Mouse (Mus musculus) frontal cortex, adult (tissue): Measurements from ENCODE around the gene Dot1l.

Experiments
- ATAC-seq: cut with Nextera tagmentation; 2 replicates; pipeline ENCODE4 v1.9.2; 2017; ENCODE audit warnings: mild to moderate bottlenecking, moderate library complexity, mixed read lengths; ENCODE audit not compliant: low TSS enrichment

The Dot1l gene

GRCm38 (mm10) chr10:80754594-80755290 is at the start of gene Dot1l:
Dot1l (plus strand) TSS chr10:80755206.
- peak; percentile 70 for ATAC-seq

DNA sequence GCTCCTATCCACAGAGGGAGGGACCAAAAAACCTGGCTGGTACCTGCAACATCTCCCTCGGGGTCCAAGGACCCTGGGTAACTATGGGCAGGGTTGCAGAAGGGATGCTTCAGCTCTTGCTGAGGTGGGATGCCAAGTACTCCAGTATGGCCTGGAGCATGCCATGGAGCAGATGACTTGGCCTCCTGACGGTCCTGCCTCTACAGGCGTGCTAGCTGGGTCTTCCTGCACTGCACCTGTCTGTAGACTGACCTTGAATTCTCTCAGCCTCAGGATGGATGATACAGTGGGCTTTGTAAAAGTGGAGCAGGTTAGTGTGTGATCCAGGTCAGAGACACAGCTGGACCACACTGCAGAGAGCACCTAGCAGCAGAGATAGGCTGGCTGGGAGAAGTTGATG is 49.5 kb upstream of the Dot1l start:
- ATAC-seq: no peak

DNA sequence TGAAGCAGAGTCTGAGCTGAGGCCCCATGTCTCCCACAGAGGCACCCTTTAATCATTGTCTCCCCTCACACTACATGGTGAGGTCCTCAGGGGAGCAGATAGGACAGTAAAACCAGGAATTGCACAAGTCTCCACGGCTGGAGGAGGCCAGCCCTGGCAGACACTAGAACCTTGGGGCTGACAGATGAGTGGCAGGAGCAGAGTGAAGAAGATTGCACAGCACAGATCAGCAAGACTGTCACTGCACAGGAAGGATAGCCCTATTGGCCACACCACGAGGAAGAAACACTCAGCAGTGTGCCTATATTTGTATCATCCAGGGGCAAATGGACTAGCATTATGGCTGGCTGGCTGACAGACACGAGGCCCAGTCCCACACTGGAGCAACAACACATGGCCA is 44.2 kb upstream of the Dot1l start:
- no peak for ATAC-seq

GRCm38 (mm10) chr10:80717281-80717680 is 37.7 kb upstream of the Dot1l start:
- no peak for ATAC-seq

GRCm38 (mm10) chr10:80727369-80728127 is 27.5 kb upstream of the Dot1l start:
- ATAC-seq: no peak

- ATAC-seq: no peak
Measured at GRCm38 (mm10) chr10:80732611-80733101, 22.4 kb upstream of the Dot1l start.

DNA sequence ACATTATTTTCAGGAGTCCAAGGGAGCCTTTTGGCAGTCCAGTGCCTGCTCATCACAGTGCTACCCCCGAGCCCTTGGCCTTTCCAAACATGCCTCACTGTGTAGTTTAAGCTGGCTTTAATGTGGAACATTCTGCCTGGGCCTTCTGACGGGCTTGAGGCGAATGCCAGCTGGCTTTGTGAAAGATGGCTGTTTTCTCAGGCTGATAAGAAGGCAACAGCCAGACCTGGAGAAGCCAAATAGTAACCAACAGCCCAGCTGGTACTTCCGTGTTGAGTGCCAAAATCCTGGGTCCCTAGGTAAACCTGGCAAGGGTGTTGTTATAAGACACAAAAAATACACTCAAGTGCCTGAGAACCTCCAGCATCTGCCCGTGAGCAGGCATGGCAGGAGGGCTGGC is 18.3 kb upstream of the Dot1l start:
- 0 out of 2 replicates have a peak, but pooled peaks have one; percentile 2 for ATAC-seq

DNA sequence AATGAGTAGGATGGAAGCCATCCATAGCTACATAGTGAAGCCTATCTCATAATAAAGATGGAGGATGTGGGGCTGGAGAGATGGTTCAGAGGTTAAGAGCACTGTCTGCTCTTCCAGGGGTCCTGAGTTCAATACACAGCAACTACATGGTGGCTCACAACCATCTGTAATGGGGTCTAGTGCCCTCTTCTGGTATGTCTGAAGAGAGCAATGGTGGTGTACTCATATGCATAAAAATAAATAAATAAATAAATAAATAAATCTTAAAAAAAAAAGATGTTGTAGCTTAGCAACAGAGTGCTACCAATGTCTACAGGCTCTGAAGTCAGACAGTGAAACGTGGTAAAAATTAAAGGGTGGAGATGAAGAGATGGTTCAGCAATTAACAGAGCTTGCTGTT is 16.3 kb upstream of the Dot1l start:
- no peak for ATAC-seq

DNA sequence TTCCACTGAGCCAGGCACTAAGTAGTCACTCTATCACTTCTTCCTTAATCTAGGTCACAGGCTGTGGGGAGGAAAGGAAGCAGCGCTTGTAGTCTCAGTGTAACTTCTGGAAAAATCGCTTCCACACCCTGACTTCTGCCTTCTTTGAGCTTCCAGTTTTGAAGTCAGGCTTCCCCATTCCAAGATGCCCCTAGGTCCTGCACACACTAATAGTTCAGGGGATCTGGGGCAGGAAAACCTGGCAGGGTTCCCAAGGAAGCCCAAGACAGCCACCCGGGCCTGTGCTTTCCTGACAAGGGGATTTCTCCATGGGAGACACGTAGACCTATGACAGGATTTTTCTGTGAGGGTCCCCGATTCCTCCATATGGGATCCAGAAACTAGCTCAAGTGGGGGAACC is 13.9 kb upstream of the Dot1l start:
- 0 out of 2 replicates have a peak, but pooled peaks have one; percentile 18 for ATAC-seq

- ATAC-seq: no peak; the same call in 1 of the 2 replicates
Measured at GRCm38 (mm10) chr10:80741634-80742179, 13.3 kb upstream of the Dot1l start.

- peak; percentile 100 for ATAC-seq
Measured at GRCm38 (mm10) chr10:80742180-80742978, 12.6 kb upstream of the Dot1l start, which contains the start of gene Ap3d1. Ap3d1 (minus strand) TSS chr10:80742264.

DNA sequence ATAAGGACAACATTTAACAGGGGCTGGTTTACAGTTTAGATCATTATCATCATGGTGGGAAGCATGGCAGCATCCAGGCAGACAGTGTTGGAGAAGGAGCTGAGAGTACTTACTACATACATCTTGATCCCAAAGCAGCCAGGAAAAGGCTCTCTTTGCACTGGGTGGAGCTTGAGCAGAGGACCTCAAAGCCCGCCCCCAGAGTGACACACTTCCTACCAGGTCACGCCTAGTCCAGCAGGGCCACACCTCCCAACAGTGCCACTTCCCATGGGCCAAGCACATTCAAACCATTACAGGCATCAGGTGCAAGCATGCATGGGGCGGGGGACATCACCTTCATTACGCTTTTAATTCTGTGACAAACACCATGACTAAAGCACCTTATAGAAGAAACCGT is 10.7 kb upstream of the Dot1l start:
- no peak for ATAC-seq

DNA sequence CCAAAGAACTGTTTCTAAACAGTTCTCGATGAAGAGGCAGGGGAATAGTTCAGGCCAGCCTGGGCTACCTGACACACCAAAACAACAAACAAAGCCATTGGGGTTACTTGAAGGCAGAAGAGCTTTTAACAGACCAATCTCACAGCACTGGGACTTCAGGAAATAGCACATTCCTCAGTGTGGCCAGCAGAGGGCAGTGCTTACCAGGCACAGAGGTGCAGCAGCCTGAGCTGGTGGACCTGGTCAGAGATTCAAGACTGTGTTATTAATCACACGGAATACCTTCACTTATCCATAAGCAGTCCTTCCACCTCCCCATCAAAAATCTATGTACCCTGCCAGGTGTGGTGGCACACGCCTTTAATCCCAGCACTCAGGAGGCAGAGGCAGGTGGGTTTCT is 7.6 kb upstream of the Dot1l start:
- peak; percentile 54 for ATAC-seq

GRCm38 (mm10) chr10:80748609-80749008 is 6.4 kb upstream of the Dot1l start:
- ATAC-seq: no peak

DNA sequence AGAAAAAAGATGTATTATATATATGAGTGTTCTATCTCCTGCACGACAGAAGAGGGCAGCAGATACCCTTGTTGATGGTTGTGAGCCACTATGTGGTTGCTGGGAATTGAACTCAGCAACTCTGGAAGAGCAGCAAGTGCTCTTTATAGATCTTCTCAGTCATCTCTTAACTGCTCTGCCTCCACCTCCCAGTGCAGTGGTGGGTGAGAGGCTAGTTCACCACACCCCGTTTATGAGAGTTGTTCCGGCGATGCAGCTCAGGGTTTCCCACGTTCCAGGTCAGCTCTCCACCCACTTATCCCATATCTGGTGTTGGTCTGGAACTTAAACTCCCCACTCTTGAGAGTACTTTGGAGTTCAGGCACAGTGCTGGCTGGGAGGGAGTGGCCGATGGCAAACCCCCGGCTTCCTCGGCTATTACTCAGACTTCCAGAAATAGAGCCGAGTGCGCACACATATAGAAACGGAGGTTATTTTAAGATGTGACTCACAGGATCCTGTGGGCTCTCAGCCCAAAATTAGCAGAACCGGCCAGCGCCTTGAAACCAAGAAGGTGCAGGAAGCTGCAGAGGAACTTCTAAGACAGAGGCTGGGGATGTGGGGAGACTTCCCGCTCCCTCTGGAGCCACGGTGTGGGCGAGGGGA is 3.7 kb upstream of the Dot1l start:
- ATAC-seq: peak; percentile 65

- ATAC-seq: no peak
Measured at GRCm38 (mm10) chr10:80752079-80752625, 2.9 kb upstream of the Dot1l start.

DNA sequence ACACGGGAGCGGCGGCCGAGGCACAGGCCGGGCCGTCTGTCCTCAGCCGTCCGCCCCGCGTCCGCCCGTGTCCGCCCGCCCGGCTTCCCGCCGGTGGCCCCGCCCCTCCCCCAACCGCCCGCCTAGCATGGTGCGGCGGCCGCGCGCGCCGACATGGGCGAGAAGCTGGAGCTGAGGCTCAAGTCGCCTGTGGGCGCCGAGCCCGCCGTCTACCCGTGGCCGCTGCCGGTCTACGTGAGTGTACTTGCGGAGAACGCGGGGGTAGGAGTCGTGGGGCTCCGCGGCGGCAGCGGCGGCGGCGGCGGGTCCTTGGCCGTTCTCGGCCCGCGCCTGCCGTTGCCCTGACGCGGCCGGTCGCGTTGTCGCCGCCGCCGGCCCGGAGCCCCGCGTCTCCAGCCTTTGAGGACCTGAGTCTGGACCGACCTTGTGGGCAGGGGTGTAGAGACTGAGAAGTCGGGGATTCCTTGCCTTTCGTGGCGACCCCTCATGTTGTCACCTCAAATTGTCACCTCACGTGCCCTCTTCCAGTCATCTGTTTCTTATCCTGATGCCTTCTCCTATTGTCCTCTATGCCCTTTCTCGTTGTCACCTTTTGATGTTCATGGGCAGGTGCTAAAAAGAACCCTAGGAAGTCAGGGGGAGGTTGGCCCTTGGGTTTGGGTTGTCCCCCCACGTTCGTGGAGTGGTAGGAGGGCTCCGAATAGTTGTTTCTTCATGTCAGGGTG is 447 bp downstream of the Dot1l start:
- no peak for ATAC-seq

DNA sequence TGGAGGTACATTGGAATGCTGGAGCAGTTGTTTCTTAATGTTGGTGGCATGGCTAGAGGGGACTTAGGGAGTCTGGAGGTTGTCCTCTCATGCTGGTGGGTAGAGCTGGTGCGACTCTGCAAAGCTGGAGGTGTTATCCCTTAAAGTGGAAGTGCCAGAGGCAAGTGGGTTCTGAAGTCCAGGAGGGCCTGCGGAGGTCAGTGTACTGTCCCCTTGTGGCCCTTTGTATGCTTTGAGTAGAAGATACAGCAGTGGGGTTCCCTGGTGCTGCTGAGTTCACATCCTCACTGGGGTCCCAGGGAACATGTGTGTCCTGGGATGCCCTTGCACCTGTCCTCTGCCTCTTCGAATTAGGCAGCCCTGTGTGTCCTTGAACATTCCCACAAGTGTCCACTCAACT is 1.1 kb downstream of the Dot1l start:
- ATAC-seq: no peak

DNA sequence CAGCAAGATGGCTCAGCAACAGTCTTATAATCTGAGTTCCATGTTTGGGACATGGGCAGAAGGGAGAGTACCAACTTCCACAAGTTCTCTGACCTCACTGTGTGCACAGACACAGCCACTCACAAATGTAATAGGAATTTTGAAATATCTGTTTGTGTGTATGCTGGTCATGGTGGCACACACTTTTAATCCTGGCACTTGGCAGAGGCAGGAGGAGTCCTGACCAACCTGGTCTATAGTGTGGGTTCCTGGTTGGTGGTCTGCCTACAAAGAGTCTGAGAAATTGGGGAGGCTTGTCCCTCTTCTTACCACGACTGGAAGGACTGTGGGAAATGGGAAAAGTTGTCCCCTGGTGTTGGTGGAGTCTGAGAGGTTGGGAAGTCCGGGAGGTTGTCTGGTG is 1.5 kb downstream of the Dot1l start:
- no peak for ATAC-seq

DNA sequence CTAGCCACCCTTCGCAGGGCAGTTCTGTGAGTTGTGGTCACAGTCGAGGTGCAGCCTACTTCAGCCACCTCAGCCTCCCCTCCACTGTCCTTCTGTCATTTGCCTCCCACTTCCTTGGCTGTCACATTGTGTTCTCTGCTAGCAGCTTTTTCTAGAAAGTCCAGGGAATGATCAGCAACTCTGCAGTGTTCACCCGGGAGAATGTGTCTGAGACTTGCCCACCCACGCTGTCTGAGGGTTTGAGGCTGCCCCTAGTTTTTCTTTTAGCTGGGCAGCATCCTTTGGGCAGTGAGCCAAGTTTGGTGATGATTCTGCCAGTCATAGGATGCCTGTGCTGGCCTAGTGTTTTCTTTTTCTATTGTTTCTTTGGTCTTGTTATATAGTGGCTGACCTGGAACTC is 2.0 kb downstream of the Dot1l start:
- no peak for ATAC-seq
